28 mouse cellular contexts compared by ENCODE assay signal in genomic region chr13:75223944-75224343, GRCm38 (mm10).
"Had no signal": no experiment of that assay in that cellular context is flagged by ENCODE, and none has a peak within 500 bp of the region (broad histone marks: within the 10 kb centered on the region; RNA-seq: fewer than 3 reads in every experiment).

No protein-coding gene starts in this region.

- H3K4me2 ChIP-seq: embryonic facial prominence, embryonic 12.5 days; embryonic facial prominence, embryonic 13.5 days; embryonic facial prominence, embryonic 15.5 days; forebrain, embryonic 12.5 days; forebrain, embryonic 13.5 days had no signal

- H3K36me3 ChIP-seq: embryonic facial prominence, embryonic 10.5 days; embryonic facial prominence, embryonic 12.5 days; embryonic facial prominence, embryonic 13.5 days; embryonic facial prominence, embryonic 15.5 days; forebrain, embryonic 10.5 days; forebrain, embryonic 12.5 days had no signal

- H3K27ac ChIP-seq: embryonic facial prominence, embryonic 10.5 days; embryonic facial prominence, embryonic 12.5 days; embryonic facial prominence, embryonic 13.5 days; embryonic facial prominence, embryonic 15.5 days; forebrain, embryonic 10.5 days; forebrain, embryonic 12.5 days; forebrain, embryonic 13.5 days; gastrocnemius, adult 2 months had no signal

- ATAC-seq: forebrain, embryonic 13.5 days; forebrain, embryonic 14.5 days; forebrain, embryonic 16.5 days; forebrain, postnatal 0 days had no signal

- H3K9ac ChIP-seq: embryonic facial prominence, embryonic 12.5 days; embryonic facial prominence, embryonic 13.5 days; embryonic facial prominence, embryonic 15.5 days; forebrain, embryonic 12.5 days; forebrain, embryonic 13.5 days; forebrain, postnatal 0 days had no signal

- DNase-seq: cerebellum, adult 18-20 months; cerebellum, adult 2 months; cerebellum, adult 8-10 months; cerebellum, adult 9-10 months; cerebellum, adult 9-11 months; cerebellum, postnatal 10 days; cerebellum, postnatal 14 days; cerebellum, postnatal 25 days; cerebellum, postnatal 36 days; embryo, embryonic 11 days; forebrain, postnatal 0 days; gastrocnemius, adult 2 months; gastrocnemius, postnatal 10 days; gastrocnemius, postnatal 14 days; gastrocnemius, postnatal 25 days; gastrocnemius, postnatal 36 days; heart, adult 11 months; heart, adult 18-20 months had no signal

- H3K4me3 ChIP-seq: embryonic facial prominence, embryonic 10.5 days; embryonic facial prominence, embryonic 12.5 days; embryonic facial prominence, embryonic 13.5 days; embryonic facial prominence, embryonic 15.5 days; erythroblast, embryonic 14.5 days; forebrain, embryonic 10.5 days; forebrain, embryonic 12.5 days; forebrain, embryonic 13.5 days; gastrocnemius, adult 2 months had no signal

- H3K27me3 ChIP-seq: embryonic facial prominence, embryonic 12.5 days; embryonic facial prominence, embryonic 13.5 days; embryonic facial prominence, embryonic 15.5 days; forebrain, embryonic 12.5 days; forebrain, embryonic 13.5 days had no signal

- H3K9me3 ChIP-seq: embryonic facial prominence, embryonic 10.5 days; embryonic facial prominence, embryonic 12.5 days; embryonic facial prominence, embryonic 13.5 days; embryonic facial prominence, embryonic 15.5 days; forebrain, embryonic 10.5 days; forebrain, embryonic 12.5 days; forebrain, embryonic 13.5 days had no signal

- H3K4me1 ChIP-seq: embryonic facial prominence, embryonic 10.5 days; embryonic facial prominence, embryonic 12.5 days; embryonic facial prominence, embryonic 13.5 days; embryonic facial prominence, embryonic 15.5 days; forebrain, embryonic 10.5 days; forebrain, embryonic 12.5 days; forebrain, embryonic 13.5 days had no signal
